Mouse (Mus musculus): Measurements from ENCODE around the gene Rpl10a. TPM values are rescaled to one million over a fixed set of nuclear protein-coding genes. Genes with fewer than 3 reads are reported as not detected.
"Not testable (repeated sequence)": the region's sequence is repeated elsewhere in the genome, so short reads cannot be mapped to it uniquely, and the experiment has no call there.

The Rpl10a gene
- polyA plus RNA-seq, 1 experiment from 2014 or later, result 639 TPM

- peak overlapping the region; percentile 93 for H3K4me2 ChIP-seq (replicated peaks)
- no peaks in the 10 kb centered on the region for H3K36me3 ChIP-seq
- 0 out of 2 replicates have a peak, but pooled peaks have one; percentile 1 for ATAC-seq
- peak overlapping the region; percentile 79 for H3K9ac ChIP-seq
- peaks cover 42% of the 10 kb centered on the region for H3K4me1 ChIP-seq (replicated peaks)
- H3K4me3 ChIP-seq (replicated peaks), result peak overlapping the region; percentile 83
- peak overlapping the region; percentile 100 for H3K27ac ChIP-seq
- no peaks in the 10 kb centered on the region for H3K27me3 ChIP-seq (replicated peaks)
- no peaks in the 10 kb centered on the region for H3K9me3 ChIP-seq
- WGBS, result 1% methylated on average over 29 of the region's 29 CpGs
Measured at GRCm38 (mm10) chr17:28351353-28351890, 23.2 kb downstream of the Rpl10a start.

GRCm38 (mm10) chr17:28352018-28352417 is 23.7 kb downstream of the Rpl10a start:
- Histone ChIP-seq H3K4me3 (replicated peaks) (peak overlapping the region; percentile 83), H3K36me3 (no peaks in the 10 kb centered on the region), H3K27me3 (replicated peaks) (no peaks in the 10 kb centered on the region), H3K4me1 (replicated peaks) (peaks cover 38% of the 10 kb centered on the region), H3K4me2 (replicated peaks) (peak overlapping the region; percentile 93), H3K27ac (peak overlapping the region; percentile 100), H3K9me3 (no peaks in the 10 kb centered on the region), H3K9ac (peak overlapping the region; percentile 79; the same call in 1 of the 2 replicates)
- no peak for ATAC-seq
- 26% methylated on average over 11 of the region's 11 CpGs for WGBS

DNA sequence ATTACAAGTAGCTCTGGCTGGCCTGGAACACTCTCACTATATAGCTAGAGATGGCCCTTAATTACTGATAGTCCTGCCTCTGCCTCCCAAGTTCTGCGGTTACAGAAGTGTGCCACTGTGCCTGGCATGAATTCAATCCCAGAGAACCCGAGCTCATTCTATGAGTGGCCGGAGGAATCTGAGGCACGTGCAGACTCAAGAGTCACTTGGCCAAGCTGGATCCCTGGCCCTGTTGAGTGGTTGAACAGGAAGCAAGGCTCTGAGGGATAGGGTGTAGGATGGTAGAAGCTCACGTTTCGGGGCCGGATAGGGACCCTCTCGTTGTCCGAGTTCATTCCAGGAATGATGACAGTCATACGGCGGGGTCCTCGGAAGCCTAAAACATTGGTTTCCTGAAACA is 27.6 kb downstream of the Rpl10a start:
- H3K9ac ChIP-seq, result no peak overlapping the region
- WGBS, result 86% methylated on average over 12 of the region's 12 CpGs

DNA sequence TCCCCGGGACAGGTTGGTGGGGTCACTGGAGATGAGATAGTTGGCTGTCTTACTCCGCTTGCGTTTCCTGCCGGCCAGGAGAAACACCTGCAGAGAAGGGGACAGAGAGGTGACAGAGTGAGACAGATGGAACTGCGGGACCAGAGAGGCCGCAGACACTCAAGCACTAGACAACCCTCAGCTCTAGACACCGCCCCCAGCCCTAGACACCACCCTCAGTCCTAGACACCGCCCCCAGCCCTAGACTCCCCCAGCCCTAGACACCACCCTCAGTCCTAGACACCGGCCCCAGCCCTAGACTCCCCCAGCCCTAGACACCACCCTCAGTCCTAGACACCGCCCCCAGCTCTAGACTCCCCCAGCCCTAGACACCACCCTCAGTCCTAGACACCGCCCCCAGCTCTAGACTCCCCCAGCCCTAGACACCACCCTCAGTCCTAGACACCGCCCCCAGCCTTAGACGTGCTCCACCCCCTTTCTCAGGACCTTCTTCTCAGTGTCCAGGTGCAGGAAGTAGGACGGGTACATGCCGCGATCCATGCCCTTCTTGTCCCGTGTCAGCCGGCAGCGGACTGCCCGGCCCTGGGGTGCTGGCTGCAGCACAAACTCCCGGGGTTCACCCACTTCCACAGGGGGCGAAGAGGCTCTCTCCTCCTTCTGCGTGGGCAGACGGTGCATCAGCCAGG is 30.4 kb downstream of the Rpl10a start:
- Histone ChIP-seq H3K9ac (peak overlapping the region; percentile 5; the same call in 1 of the 2 replicates), H3K27me3 (replicated peaks) (peaks cover 16% of the 10 kb centered on the region), H3K4me1 (replicated peaks) (peaks cover 13% of the 10 kb centered on the region), H3K4me2 (replicated peaks) (peak overlapping the region; percentile 24)
- not testable (repeated sequence) for H3K27ac ChIP-seq; H3K36me3 ChIP-seq; H3K9me3 ChIP-seq; H3K4me3 ChIP-seq (replicated peaks)
- 0 out of 2 replicates have a peak, but pooled peaks have one; percentile 25 for ATAC-seq
- WGBS, result 22% methylated on average over 23 of the region's 24 CpGs

More for the DNA sequence above, 27.6 kb downstream of the Rpl10a start:
- Histone ChIP-seq H3K27ac (no peak overlapping the region), H3K36me3 (no peaks in the 10 kb centered on the region), H3K4me3 (replicated peaks) (no peak overlapping the region), H3K4me1 (replicated peaks) (peaks cover 18% of the 10 kb centered on the region), H3K4me2 (replicated peaks) (no peak overlapping the region), H3K27me3 (replicated peaks) (peaks cover 3% of the 10 kb centered on the region; the same call in 1 of the 2 replicates), H3K9me3 (no peaks in the 10 kb centered on the region)
- no peak for ATAC-seq

DNA sequence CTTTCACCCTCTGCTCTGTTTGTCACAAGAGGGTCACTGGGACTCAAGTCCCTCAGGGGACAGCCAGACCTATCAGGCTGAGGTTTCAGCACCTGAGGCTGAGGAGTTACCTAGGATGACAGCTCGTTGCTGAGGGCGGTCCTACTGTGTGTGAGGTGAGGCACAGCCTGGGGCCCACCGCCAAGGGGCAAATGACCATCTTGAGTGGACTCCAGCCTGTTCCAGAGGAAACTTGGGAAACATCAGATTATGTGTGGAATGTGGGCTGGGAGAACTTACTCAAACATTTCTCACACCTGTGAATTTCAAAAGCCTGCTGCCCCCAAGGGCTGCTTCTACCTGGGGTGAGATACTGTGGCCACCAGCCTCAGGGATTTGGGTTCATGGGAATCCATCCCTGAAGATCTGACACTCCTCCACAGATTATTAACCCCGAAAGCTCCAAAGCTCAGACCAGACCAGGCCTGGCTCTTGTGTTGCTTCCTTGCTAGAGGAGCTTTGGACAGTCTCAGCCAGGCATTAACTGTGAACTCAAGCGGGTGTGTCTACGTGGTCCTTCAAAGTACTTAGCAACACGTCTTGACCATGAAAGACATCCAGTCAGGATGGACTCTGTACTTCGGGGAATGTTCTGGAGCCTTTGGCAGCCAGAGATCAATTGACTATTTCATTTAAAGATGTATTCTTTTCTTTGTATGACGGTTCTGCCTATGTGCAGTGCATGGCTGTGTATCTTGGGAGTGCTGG is 32.4 kb downstream of the Rpl10a start:
- ATAC-seq, result no peak
- 75% methylated on average over 9 of the region's 9 CpGs for WGBS

DNA sequence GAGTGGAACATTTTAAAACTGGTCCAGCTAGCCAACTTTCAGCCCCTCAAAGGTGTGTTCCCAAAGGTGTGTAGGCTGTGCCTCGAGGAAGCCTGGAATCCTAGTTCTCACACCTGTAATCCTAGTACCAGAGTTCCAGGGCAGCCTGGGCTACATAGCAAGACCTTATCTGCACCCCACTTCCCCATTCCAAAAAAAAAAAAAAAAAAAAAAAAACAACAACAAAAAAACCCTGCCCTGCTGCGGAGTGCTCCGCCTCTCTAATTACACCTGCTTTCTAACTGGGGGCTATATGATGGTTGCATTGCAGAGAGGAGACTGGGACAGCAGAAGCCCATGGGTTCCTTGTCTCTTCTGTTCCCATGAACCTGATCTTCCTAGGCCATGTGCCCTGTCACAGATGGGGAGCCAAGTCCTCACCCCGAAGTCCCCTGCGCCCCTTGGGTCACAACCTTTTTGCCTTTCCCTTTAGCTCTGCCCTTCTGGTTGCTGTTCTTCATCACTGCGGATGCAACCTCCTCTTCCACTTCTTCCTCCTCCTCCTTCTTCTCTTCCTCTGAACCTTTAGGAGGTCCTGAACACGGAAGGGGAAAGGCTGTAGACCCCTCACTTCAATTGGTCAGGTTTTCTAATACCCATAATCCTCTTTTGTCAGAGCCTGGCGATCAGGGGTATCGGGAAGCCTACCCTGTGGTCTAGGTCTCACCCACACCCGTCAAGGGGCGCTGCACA is 33.8 kb downstream of the Rpl10a start:
- Histone ChIP-seq H3K9ac (no peak overlapping the region), H3K4me2 (replicated peaks) (peak overlapping the region; percentile 62), H3K4me1 (replicated peaks) (peaks cover 24% of the 10 kb centered on the region), H3K27ac (no peak overlapping the region), H3K9me3 (no peaks in the 10 kb centered on the region), H3K4me3 (replicated peaks) (peak overlapping the region; percentile 27), H3K27me3 (replicated peaks) (peaks cover 36% of the 10 kb centered on the region), H3K36me3 (no peaks in the 10 kb centered on the region)
- 40% methylated on average over 11 of the region's 11 CpGs for WGBS
- ATAC-seq, result no peak

More for the DNA sequence above, 32.4 kb downstream of the Rpl10a start:
- Histone ChIP-seq H3K9me3 (no peaks in the 10 kb centered on the region), H3K27me3 (replicated peaks) (peaks cover 33% of the 10 kb centered on the region), H3K4me2 (replicated peaks) (no peak overlapping the region), H3K36me3 (no peaks in the 10 kb centered on the region), H3K4me3 (replicated peaks) (no peak overlapping the region), H3K4me1 (replicated peaks) (peaks cover 24% of the 10 kb centered on the region), H3K9ac (no peak overlapping the region), H3K27ac (no peak overlapping the region)

GRCm38 (mm10) chr17:28362653-28363292 is 34.5 kb downstream of the Rpl10a start:
- peak overlapping the region; percentile 62 for H3K4me2 ChIP-seq (replicated peaks)
- peak overlapping the region; percentile 8; the same call in 1 of the 2 replicates for H3K9ac ChIP-seq
- 7% methylated on average over 25 of the region's 25 CpGs for WGBS
- ATAC-seq, result no peak
- H3K27me3 ChIP-seq (replicated peaks), result peaks cover 36% of the 10 kb centered on the region
- no peaks in the 10 kb centered on the region for H3K36me3 ChIP-seq
- peaks cover 24% of the 10 kb centered on the region for H3K4me1 ChIP-seq (replicated peaks)
- no peak overlapping the region for H3K27ac ChIP-seq
- no peaks in the 10 kb centered on the region for H3K9me3 ChIP-seq
- H3K4me3 ChIP-seq (replicated peaks), result peak overlapping the region; percentile 27

DNA sequence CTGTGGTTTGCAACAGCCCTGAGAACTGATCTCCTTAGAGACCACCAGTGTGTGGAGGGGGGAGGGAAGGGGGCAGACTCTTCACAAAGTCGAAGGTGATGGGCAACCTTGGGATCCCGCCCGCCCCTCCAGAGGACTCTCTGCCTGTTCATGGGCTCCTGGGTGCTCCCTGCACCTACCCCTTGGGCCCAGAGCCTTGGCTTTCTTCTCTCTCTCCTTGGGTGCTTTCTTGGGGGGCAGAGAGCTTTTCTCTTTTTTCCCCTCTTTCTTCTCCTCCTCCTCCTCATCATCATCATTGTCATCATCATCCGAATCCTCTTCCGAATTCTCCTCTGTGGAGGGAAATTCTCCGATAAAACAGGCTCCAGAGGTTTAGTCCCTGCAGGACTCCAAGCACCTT is 35.2 kb downstream of the Rpl10a start:
- ATAC-seq, result no peak
- Histone ChIP-seq H3K27me3 (replicated peaks) (peaks cover 36% of the 10 kb centered on the region), H3K4me2 (replicated peaks) (peak overlapping the region; percentile 62), H3K27ac (no peak overlapping the region), H3K4me1 (replicated peaks) (peaks cover 22% of the 10 kb centered on the region), H3K36me3 (no peaks in the 10 kb centered on the region), H3K9ac (no peak overlapping the region), H3K4me3 (replicated peaks) (no peak overlapping the region), H3K9me3 (no peaks in the 10 kb centered on the region)
- 46% methylated on average over 6 of the region's 6 CpGs for WGBS

DNA sequence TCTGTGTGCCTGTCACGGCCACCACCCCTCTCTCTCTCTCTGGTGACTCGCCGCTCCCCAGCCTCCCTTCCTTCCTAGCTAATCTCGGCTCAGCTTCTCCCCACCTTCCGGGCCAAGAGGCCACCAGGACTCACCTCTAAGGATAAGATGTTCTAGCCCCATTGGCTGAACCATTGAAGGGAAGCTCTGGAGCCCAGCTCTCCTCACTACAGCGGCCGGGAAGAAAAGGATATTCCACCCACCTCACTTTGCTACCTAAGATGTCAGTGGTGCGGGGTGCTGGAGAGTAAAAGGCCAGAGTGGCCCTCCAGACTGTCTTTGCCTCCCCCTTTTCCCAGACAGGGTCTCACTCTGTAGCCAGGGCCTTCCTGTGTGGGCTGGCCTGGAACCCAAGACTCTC is 36.9 kb downstream of the Rpl10a start, which contains the start of gene Tulp1:
Tulp1 (minus strand) TSS at position 101 of the 400 bp plus-strand sequence.
- Histone ChIP-seq H3K9me3 (no peaks in the 10 kb centered on the region), H3K4me3 (replicated peaks) (peak within 1 kb of the TSS; percentile 24), H3K4me2 (replicated peaks) (peak within 1 kb of the TSS; percentile 55), H3K4me1 (replicated peaks) (peaks cover 22% of the 10 kb centered on the region), H3K27me3 (replicated peaks) (peaks cover 33% of the 10 kb centered on the region), H3K36me3 (no peaks in the 10 kb centered on the region), H3K9ac (peak within 1 kb of the TSS; percentile 28; the same call in 1 of the 2 replicates), H3K27ac (no peak within 1 kb of the TSS)
- ATAC-seq, result no peak; the same call in 1 of the 2 replicates
- 48% methylated on average over 8 of the region's 8 CpGs for WGBS

- whole genome bisulfite sequencing, result 7% methylated on average over 13 of the region's 13 CpGs
- Histone ChIP-seq H3K9me3 (no peaks in the 10 kb centered on the region), H3K27ac (no peak overlapping the region), H3K4me3 (replicated peaks) (no peak overlapping the region), H3K27me3 (replicated peaks) (peaks cover 23% of the 10 kb centered on the region), H3K36me3 (no peaks in the 10 kb centered on the region), H3K4me2 (replicated peaks) (no peak overlapping the region), H3K4me1 (replicated peaks) (peaks cover 14% of the 10 kb centered on the region), H3K9ac (no peak overlapping the region)
- peak; percentile 64 for ATAC-seq
Measured at GRCm38 (mm10) chr17:28368449-28368848, 40.2 kb downstream of the Rpl10a start.

DNA sequence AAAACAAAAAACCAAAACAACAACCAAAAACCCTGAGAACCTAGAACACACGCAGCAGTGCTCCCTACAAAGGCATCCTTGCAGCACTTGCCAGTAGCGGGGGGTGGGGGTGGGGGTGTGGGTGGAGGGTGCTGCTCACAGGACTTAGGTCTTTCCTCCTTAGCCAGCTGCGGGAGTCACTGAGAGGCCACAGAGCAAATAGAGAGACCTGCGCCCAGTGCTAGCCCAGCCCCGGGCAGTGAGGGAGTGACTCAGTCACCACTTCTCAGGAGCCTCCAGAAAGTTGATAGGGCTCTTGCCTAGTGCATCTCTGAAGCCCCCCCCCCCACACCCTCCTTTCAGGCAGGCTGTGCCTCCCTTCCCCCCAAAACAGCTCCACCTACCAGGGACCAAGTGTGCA is 40.8 kb downstream of the Rpl10a start:
- Histone ChIP-seq H3K9me3 (no peaks in the 10 kb centered on the region), H3K36me3 (no peaks in the 10 kb centered on the region), H3K9ac (no peak overlapping the region), H3K27ac (no peak overlapping the region), H3K4me3 (replicated peaks) (no peak overlapping the region), H3K4me2 (replicated peaks) (no peak overlapping the region), H3K4me1 (replicated peaks) (peaks cover 8% of the 10 kb centered on the region), H3K27me3 (replicated peaks) (peaks cover 17% of the 10 kb centered on the region)
- ATAC-seq, result no peak; the same call in 1 of the 2 replicates
- WGBS, result 60% methylated on average over 5 of the region's 5 CpGs
